Mouse (Mus musculus) liver, embryonic 15.5 days (tissue): ENCODE data around the gene Smarcal1. TPM values are rescaled to one million over a fixed set of nuclear protein-coding genes. Genes with fewer than 3 reads are reported as not detected.

Source experiments
- ATAC-seq: fragments of 200-750 bp; cut with Nextera tagmentation; 2 replicates; pipeline ENCODE4 v1.8.0; 2017; ENCODE audit warnings: moderate number of reproducible peaks, mild to moderate bottlenecking, moderate library complexity; ENCODE audit not compliant: insufficient read depth
- H3K27ac ChIP-seq: fragments of 300-500 bp; sonication (generic); replicated peaks from 2 replicates; pipeline ENCODE4 v1.5.1; 2015; ENCODE audit warnings: mild to moderate bottlenecking, inconsistent platforms
- H3K27me3 ChIP-seq: fragments of 300-500 bp; sonication (generic); 2 replicates; pipeline ENCODE4 v1.6.1; 2015; ENCODE audit warnings: mild to moderate bottlenecking, inconsistent platforms
- H3K36me3 ChIP-seq: fragments of 300-500 bp; sonication (generic); replicated peaks from 2 replicates; pipeline ENCODE4 v1.6.1; 2015; ENCODE audit warnings: moderate library complexity, mild to moderate bottlenecking, inconsistent platforms
- H3K4me1 ChIP-seq: fragments of 300-500 bp; sonication (generic); replicated peaks from 2 replicates; pipeline ENCODE4 v1.6.1; 2015; ENCODE audit warnings: inconsistent platforms
- H3K4me2 ChIP-seq: fragments of 300-500 bp; sonication (generic); 2 replicates; pipeline ENCODE4 v1.6.1; 2015; ENCODE audit warnings: moderate library complexity, mild to moderate bottlenecking, inconsistent platforms
- H3K4me3 ChIP-seq: fragments of 300-500 bp; sonication (generic); replicated peaks from 2 replicates; pipeline ENCODE4 v1.5.1; 2015; ENCODE audit warnings: mild to moderate bottlenecking, inconsistent platforms
- H3K9ac ChIP-seq: fragments of 300-500 bp; sonication (generic); 2 replicates; pipeline ENCODE4 v1.6.1; 2015; ENCODE audit warnings: moderate library complexity, mild to moderate bottlenecking, inconsistent platforms
- H3K9me3 ChIP-seq: fragments of 300-500 bp; sonication (generic); replicated peaks from 2 replicates; pipeline ENCODE4 v1.6.1; 2016; ENCODE audit warnings: inconsistent platforms
- WGBS: fragments of 180-500 bp; shearing (Covaris S2); methylation state at CpG from one replicate; pipeline ENCODE4 v1.1.7; 2015; ENCODE audit warnings: mixed read lengths; ENCODE audit not compliant: insufficient replicate concordance; 5-methylcytosine and 5-hydroxymethylcytosine counted together
- polyA plus RNA-seq: library from polyadenylated mRNA; unstranded; fragments of >200 nt; fragmentation: Nextera tagmentation; extraction: Ambion mirVana; gene quantifications from 2 replicates; pipeline ENCODE4 v1.2.1, GENCODE M21; 2015

Smarcal1 gene
- polyA plus RNA-seq, 1 experiment from 2014 or later = 7.3 TPM

DNA sequence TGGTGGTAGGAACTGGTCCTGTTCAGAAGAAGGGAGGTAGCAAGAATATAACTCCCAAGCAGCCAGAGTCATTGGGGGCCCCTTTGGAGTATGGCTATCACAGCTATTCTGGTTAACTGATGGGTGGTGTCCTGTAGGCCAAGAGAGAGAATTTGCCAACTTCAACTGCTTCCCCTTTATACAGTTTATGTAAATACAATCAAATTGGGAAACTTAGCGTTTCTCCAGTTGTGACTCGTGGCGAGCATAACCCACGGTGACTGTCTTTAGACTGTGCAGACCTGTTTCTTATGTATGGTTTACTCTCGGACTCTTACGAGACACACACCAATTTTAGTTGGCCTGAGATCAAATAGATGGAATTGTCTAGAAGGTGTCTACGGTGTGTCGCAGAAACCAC, 14.3 kb upstream of the Smarcal1 start:
- Histone ChIP-seq H3K4me3 (no peak overlapping the region), H3K9ac (no peak overlapping the region), H3K4me2 (no peak overlapping the region), H3K27me3 (no peaks in the 10 kb centered on the region), H3K36me3 (no peaks in the 10 kb centered on the region), H3K9me3 (no peaks in the 10 kb centered on the region), H3K4me1 (no peaks in the 10 kb centered on the region), H3K27ac (no peak overlapping the region)
- ATAC-seq = no peak
- WGBS = 59% methylated on average over 8 of the region's 8 CpGs

DNA sequence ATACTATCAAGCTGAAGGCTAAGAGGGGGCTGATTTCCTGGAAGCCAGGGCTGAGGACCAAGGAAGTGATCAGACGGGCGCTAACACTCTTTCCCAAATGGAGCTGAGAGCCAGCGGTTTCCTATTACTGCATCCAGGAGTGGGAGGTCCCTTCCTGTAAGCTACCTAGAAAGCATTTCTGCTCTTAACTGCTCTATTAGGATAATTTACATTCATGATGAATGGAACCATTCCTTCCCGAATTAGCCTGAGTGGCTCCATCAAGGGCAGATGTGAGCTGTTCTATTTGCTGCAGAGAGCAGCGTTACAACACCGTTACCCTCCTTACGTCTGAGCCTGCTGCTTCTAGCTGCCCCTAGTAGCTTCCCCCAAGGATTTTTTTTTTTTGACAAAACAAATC, 9.0 kb upstream of the Smarcal1 start:
- Histone ChIP-seq H3K36me3 (no peaks in the 10 kb centered on the region), H3K9ac (no peak overlapping the region), H3K4me1 (no peaks in the 10 kb centered on the region), H3K27ac (no peak overlapping the region), H3K27me3 (peaks cover 19% of the 10 kb centered on the region), H3K4me2 (no peak overlapping the region), H3K9me3 (no peaks in the 10 kb centered on the region), H3K4me3 (no peak overlapping the region)
- WGBS = 58% methylated on average over 7 of the region's 7 CpGs
- no peak for ATAC-seq

DNA sequence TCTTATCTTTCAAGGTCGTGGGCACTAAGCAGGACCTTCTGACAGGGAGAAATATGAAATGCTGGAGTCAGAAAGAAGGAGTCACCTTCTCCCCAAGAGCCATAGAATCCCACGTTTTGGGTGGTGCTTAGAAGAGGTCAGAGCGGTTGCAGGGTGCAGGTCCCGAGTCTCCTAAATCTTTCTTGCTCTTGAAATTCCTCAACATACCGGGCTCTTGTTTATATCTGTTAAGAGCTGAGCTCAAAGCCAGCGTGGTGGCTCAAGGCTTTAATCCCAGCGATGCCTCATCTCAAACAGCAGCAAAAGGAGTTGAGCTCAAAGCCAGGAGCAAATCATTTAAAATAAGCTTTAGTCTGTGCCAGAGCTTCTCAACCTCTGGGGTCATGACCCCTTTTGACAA, 8.4 kb upstream of the Smarcal1 start:
- Histone ChIP-seq H3K9ac (no peak overlapping the region), H3K9me3 (no peaks in the 10 kb centered on the region), H3K27me3 (peaks cover 19% of the 10 kb centered on the region), H3K4me3 (no peak overlapping the region), H3K4me2 (no peak overlapping the region), H3K4me1 (no peaks in the 10 kb centered on the region), H3K36me3 (no peaks in the 10 kb centered on the region), H3K27ac (no peak overlapping the region)
- WGBS = 41% methylated on average over 7 of the region's 7 CpGs
- no peak for ATAC-seq

DNA sequence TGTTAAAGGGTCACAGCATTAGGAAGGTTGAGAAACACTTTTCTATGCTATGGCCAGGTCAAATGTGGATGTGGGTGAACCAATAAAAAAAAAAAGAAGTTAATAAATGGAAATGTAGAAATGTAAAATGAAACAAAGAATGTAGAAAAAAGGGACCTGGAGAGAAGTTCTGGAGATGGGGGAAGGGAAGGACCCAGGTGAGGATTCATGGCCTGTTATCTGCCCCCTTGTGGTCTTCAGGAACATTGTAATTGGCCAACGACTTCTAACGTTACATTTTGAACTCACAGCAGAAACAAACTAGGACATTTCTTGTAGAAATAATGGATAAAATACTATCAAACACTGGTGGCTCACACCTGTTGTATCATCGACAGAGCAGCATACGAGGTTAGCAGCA, 7.9 kb upstream of the Smarcal1 start:
- no peak for ATAC-seq

DNA sequence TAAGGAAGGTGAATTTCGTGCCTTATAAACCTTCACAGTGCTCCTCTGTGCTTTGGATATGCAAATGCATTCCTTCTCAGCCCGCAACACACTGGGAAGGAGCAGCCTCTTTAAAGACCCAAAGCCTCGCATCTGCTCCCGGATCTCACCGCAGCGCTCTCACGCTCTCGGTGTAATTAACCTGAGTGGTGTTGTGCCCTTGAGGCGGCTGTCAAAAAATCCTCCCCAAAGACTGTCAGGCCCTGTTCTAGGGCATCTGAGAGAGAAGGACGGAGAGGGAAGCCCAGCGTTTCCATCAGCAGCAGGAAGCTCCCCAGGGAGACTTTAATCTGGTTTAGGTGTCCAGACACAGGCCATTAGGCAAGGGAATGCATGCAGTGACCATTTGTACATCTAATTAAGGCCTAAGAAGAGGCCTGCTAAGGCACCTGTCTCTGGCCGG, 5.5 kb upstream of the Smarcal1 start:
- no peaks in the 10 kb centered on the region for H3K36me3 ChIP-seq
- peaks cover 19% of the 10 kb centered on the region for H3K27me3 ChIP-seq
- H3K9me3 ChIP-seq = no peaks in the 10 kb centered on the region
- ATAC-seq = no peak
- 45% methylated on average over 12 of the region's 12 CpGs for WGBS
- H3K4me2 ChIP-seq = no peak overlapping the region
- no peak overlapping the region for H3K9ac ChIP-seq
- H3K4me1 ChIP-seq = peaks cover 5% of the 10 kb centered on the region
- H3K27ac ChIP-seq = no peak overlapping the region
- no peak overlapping the region for H3K4me3 ChIP-seq

More for the DNA sequence above, 7.9 kb upstream of the Smarcal1 start:
- no peak overlapping the region for H3K4me2 ChIP-seq
- H3K36me3 ChIP-seq = no peaks in the 10 kb centered on the region
- no peak overlapping the region for H3K27ac ChIP-seq
- peaks cover 19% of the 10 kb centered on the region for H3K27me3 ChIP-seq
- WGBS = 33% methylated on average over 4 of the region's 4 CpGs
- H3K9me3 ChIP-seq = no peaks in the 10 kb centered on the region
- H3K9ac ChIP-seq = no peak overlapping the region
- H3K4me1 ChIP-seq = no peaks in the 10 kb centered on the region
- H3K4me3 ChIP-seq = no peak overlapping the region

DNA sequence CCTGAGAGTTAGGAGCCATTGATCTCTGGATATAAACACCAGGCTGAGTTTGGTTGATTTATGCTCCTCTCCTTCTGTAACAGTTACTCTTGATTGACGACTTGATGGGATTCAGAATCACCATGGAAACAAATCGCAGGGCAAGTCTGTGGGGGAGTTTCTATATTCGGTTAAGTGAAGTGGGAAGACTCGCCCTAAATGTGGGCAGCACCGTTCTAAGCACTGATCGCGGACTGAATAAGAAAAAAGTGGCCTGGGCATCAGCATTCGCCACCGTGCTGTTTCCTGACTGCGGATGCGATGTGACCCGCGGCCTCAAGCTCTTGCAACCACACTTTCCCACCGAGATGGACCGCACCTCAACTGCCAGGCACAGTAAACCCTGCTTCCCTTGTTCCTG, 4.7 kb upstream of the Smarcal1 start:
- 28% methylated on average over 15 of the region's 15 CpGs for WGBS
- 0 out of 2 replicates have a peak overlapping the region, but pooled peaks have one; percentile 8 for H3K4me2 ChIP-seq

DNA sequence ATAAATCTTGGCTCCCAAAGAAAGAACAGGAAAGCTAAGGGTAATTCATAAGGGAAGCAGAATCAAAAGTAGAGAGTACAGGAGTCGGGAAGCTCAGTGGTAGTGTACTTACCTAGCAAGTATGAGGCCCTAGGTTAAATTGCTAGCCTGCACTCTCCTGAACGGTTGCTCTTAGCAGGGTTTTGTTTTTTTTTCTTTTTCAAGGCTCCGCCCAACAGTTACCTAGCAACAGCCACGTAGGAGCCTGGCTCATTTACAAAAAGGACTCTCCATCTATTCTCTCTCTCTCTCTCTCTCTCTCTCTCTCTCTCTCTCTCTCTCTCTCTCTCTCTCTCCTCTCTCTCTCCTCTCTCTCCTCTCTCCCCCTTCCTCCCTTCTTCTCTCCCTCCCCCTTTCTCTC, 4.2 kb upstream of the Smarcal1 start:
- no peaks in the 10 kb centered on the region for H3K9me3 ChIP-seq
- peaks cover 19% of the 10 kb centered on the region for H3K27me3 ChIP-seq
- no peak overlapping the region for H3K4me3 ChIP-seq
- no peak for ATAC-seq
- 0 out of 2 replicates have a peak overlapping the region, but pooled peaks have one; percentile 8 for H3K4me2 ChIP-seq
- peaks cover 12% of the 10 kb centered on the region for H3K4me1 ChIP-seq
- H3K36me3 ChIP-seq = no peaks in the 10 kb centered on the region
- H3K9ac ChIP-seq = no peak overlapping the region
- no peak overlapping the region for H3K27ac ChIP-seq
- WGBS = 24% methylated on average over 4 of the region's 4 CpGs

More for the DNA sequence above, 4.7 kb upstream of the Smarcal1 start:
- Histone ChIP-seq H3K36me3 (no peaks in the 10 kb centered on the region), H3K4me1 (peaks cover 8% of the 10 kb centered on the region), H3K27me3 (peaks cover 19% of the 10 kb centered on the region), H3K27ac (no peak overlapping the region), H3K9ac (no peak overlapping the region), H3K9me3 (no peaks in the 10 kb centered on the region), H3K4me3 (no peak overlapping the region)
- no peak for ATAC-seq

DNA sequence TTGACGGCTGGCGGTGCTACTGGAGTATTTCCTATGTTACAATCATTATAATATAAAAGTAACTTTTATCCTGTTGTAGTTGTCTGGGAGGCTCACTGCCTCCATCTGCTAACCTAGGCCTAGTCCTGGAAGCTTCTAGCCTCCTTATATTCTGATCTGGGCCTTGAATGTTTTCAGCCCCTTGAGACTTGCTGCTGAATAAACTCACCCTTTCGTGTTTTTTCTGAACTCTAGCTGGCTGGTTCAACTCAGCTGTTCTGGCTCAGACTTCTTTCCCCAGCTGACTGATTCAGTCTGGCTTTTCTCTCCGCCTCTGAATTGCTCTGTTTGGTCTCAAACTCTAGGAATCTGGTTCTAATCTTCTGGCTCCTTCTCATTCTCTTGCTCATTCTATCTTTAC, 855 bp downstream of the Smarcal1 start:
- Histone ChIP-seq H3K9me3 (no peaks in the 10 kb centered on the region), H3K27ac (peak overlapping the region; percentile 75; the same call in 1 of the 2 replicates), H3K4me3 (peak overlapping the region; percentile 71), H3K4me1 (peaks cover 20% of the 10 kb centered on the region), H3K9ac (peak overlapping the region; percentile 58), H3K27me3 (no peaks in the 10 kb centered on the region), H3K4me2 (peak overlapping the region; percentile 77), H3K36me3 (peaks cover 27% of the 10 kb centered on the region)
- 58% methylated on average over 4 of the region's 4 CpGs for WGBS
- no peak for ATAC-seq

DNA sequence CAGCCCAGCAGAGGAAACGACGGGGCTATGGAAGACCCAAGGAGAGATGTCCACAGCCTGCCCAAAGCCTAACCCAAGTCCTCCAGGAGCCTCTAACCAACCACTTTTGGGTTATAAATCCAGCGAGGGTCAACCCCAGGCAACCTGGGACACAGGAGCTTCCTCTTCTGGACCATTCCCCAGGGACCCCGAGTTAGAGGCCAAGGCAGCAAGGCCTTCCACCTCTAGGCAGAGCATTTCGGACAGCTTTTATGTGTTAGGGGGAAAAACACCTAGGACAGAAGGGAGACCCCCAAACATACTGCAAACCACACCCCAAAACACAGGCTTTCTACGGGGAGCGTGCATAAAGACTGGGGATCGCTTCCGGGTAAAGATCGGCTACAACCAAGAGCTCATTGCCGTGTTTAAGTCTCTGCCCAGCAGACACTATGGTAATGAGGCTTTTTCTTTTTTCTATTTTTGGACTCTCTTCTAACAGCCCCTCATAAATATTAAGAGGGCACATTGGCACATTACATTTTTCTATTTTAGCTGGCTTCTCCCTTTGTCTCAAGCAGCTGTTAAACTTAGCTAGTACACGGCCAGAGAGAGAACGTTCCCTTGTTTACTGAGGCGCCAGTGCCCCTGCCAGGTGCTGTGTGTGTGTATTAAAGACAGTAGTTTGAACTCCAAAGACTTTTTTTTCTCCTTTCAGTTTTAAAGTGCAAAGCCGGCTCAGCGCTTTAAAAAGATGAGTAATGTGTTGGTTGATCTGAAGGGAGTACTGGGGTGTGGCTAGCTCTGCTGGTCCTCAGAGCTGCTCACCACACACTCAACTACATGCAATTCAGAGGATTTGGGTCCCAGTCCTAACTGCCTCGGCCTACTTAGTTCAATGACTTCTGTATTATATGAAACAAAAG, 3.2 kb downstream of the Smarcal1 start:
- H3K36me3 ChIP-seq = peaks cover 32% of the 10 kb centered on the region
- WGBS = 85% methylated on average over 17 of the region's 17 CpGs
- H3K4me1 ChIP-seq = peaks cover 20% of the 10 kb centered on the region
- H3K9me3 ChIP-seq = no peaks in the 10 kb centered on the region
- H3K4me3 ChIP-seq = no peak overlapping the region
- no peak overlapping the region for H3K4me2 ChIP-seq
- no peaks in the 10 kb centered on the region for H3K27me3 ChIP-seq
- no peak overlapping the region for H3K9ac ChIP-seq
- no peak for ATAC-seq
- no peak overlapping the region for H3K27ac ChIP-seq

DNA sequence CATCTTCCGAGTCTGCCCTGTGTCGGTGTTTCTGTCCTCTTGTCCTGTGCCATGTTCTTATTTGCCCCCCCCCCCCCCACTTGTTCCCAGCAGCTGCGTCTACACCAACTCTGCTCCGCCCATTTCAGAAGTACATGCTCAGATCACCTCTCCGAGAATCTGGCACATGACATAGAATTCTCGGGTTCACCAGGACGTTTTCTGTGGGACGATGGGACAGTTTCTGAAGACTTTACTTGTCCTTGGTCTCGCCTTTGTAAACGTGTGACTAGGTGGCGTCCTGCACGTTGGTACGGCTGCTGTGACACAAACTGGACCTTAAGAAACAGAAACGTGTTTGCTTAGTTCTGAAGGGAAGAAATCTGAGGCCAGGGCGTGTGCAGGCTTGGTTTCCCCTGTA, 4.5 kb downstream of the Smarcal1 start:
- Histone ChIP-seq H3K36me3 (peaks cover 45% of the 10 kb centered on the region), H3K4me3 (no peak overlapping the region), H3K9ac (no peak overlapping the region), H3K4me2 (no peak overlapping the region), H3K9me3 (no peaks in the 10 kb centered on the region), H3K27me3 (no peaks in the 10 kb centered on the region), H3K27ac (no peak overlapping the region), H3K4me1 (peaks cover 15% of the 10 kb centered on the region)
- 76% methylated on average over 15 of the region's 15 CpGs for WGBS
- no peak for ATAC-seq

DNA sequence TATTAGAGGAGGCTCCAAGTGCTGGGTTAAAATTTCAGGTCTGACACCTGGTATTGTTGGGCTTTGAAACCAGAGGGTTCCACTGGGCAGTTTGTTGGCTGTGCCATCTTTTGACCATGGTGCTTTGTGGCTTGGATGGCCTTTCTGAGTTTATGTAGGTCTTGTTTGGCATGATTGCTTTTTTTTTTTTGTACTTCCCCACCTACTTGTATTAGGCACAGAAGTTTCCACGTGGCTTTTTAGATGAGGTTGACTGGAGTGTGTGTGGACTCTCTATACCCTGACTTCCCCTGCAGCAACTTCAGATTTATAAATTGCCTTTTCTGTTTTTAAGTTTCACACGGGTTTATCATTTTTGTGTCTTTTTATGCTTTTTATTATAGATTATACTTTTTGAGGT, 5.7 kb downstream of the Smarcal1 start:
- Histone ChIP-seq H3K27me3 (no peaks in the 10 kb centered on the region), H3K4me1 (peaks cover 9% of the 10 kb centered on the region), H3K36me3 (peaks cover 57% of the 10 kb centered on the region), H3K9me3 (no peaks in the 10 kb centered on the region), H3K4me2 (no peak overlapping the region), H3K4me3 (no peak overlapping the region), H3K9ac (no peak overlapping the region), H3K27ac (no peak overlapping the region)
- no peak for ATAC-seq
- 55% methylated on average over 2 of the region's 2 CpGs for WGBS
